Mouse (Mus musculus): ENCODE measurements around the gene Lmod3. TPM values are rescaled to one million over a fixed set of nuclear protein-coding genes. Genes with fewer than 3 reads are reported as not detected.
A peak's percentile ranks its signal among the peaks of the same experiment; 100 is the strongest.

Lmod3 gene
- polyA plus RNA-seq, 1 experiment from 2014 or later, result 0.31 TPM

DNA sequence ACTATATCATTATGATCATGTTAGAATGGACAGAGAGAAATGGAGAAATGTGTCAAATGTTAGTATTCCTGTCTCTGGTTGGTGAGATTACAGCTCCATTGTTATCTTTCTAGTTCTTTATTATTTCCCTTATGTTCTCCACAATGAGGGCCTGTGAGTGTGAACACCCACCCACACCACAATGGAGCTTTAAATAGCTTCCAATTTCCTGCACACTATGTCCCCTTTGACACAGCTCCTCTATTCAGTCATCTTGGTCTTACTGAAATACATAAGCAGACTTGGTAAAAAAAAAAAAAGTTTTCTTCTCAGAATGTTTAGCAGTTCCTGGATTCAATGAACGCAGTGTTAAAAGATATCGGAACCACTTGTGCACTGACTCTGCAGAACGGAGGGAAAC is 38.1 kb upstream of the Lmod3 start:
- peaks cover 58% of the 10 kb centered on the region for H3K36me3 ChIP-seq
- no peak overlapping the region for H3K27ac ChIP-seq
- H3K27me3 ChIP-seq, result no peaks in the 10 kb centered on the region
- ATAC-seq (ENCODE audit: low FRiP score), result no peak
- 0 out of 2 replicates have a peak, but pooled peaks cover 3% of the 10 kb centered on the region for H3K4me1 ChIP-seq
- no peak overlapping the region for H3K4me2 ChIP-seq (replicated peaks)
- WGBS, result 67% methylated on average over 3 of the region's 3 CpGs
- H3K9me3 ChIP-seq (replicated peaks), result no peaks in the 10 kb centered on the region
- no peak overlapping the region for H3K9ac ChIP-seq
- H3K4me3 ChIP-seq, result no peak overlapping the region

DNA sequence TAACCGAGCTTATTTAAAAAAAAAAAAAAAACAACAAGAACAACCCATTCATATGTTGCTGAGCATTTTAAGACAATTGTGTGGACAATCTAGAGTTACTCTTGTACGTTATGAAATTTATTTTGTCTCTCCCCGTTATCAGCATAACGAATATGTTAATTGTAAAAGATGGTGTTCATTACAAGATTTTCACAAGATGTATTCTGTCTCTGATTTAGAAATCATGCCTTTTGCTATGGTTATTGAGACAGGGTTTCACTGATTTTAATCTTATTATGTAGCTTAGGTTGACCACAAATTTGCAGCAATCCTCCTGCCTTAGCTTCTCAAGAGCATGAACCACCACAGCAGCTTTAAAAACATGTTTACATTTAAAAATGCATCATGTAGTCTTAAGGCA is 37.3 kb upstream of the Lmod3 start:
- no peaks in the 10 kb centered on the region for H3K27me3 ChIP-seq
- H3K27ac ChIP-seq, result no peak overlapping the region
- no peak overlapping the region for H3K9ac ChIP-seq
- H3K36me3 ChIP-seq, result peaks cover 50% of the 10 kb centered on the region
- ATAC-seq (ENCODE audit: low FRiP score), result no peak
- no peak overlapping the region for H3K4me3 ChIP-seq
- WGBS, result 95% methylated on average over 4 of the region's 4 CpGs
- no peak overlapping the region for H3K4me2 ChIP-seq (replicated peaks)
- H3K9me3 ChIP-seq (replicated peaks), result no peaks in the 10 kb centered on the region
- 0 out of 2 replicates have a peak, but pooled peaks cover 3% of the 10 kb centered on the region for H3K4me1 ChIP-seq

DNA sequence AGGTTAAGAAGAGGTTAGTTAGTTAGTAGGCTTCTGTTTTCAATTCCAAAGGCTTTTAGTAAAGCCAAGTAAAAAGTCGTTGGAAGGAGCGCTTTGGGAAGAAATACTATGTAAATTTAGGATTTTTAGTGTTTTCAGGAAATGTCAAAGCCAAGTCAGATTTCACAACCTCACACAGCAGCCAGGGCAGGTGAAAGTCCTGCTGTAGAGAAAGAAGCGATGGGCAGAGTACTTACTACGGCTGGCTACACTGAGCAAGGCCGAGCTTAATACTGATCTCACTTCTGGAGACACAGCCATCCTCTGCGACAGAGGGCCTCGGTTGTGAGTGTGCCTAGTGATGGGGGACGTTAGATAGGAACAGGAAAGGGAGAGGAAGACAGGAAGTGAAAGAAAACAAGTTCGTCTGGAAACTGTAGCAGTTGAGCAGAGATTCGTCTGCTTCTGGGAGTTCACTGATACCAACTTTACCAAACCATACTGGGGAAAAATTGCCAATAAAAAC is 36.8 kb upstream of the Lmod3 start:
- Histone ChIP-seq H3K4me1 (0 out of 2 replicates have a peak, but pooled peaks cover 3% of the 10 kb centered on the region), H3K4me2 (replicated peaks) (no peak overlapping the region), H3K4me3 (no peak overlapping the region), H3K27ac (no peak overlapping the region), H3K9ac (no peak overlapping the region), H3K9me3 (replicated peaks) (no peaks in the 10 kb centered on the region), H3K27me3 (no peaks in the 10 kb centered on the region), H3K36me3 (peaks cover 46% of the 10 kb centered on the region)
- WGBS, result 74% methylated on average over 10 of the region's 10 CpGs
- no peak for ATAC-seq (ENCODE audit: low FRiP score)

DNA sequence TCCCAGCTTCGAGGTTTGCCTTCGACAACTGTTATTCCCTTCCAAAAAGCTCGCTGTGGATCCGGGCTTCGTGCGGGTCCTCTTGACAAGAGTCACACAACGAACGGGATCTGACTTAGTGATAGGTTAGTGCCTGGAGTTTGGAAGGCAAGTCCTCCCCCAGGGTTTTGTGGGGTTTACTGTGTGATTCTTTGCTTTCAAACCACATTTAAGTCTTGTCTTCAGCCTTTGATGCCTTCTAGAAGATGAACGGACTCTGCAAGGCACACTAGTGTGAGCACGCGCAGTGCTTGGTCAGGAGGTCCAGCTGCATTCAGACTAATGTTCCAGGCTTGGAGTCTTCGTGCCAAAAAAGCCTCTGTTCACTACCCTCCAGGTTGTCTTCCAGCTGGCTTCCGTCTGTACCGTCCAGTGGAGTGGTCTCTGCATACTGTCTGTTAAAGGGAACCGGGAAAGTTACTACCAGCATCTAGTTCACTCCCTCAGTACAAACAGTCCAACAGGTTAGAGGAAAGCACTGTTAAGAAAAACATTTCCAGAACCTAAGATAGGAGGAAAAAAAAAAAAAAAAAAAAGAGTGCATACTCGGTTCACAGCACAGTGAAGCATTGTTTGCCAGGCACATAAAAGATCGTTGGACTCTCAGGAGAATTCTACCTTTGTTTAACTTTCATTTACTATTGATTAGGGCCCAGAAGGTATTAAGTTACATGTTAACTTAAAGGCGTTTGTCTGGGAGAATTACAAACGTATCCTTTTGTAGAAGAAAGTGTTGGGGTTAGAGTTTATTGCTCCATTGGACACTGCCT is 35.7 kb upstream of the Lmod3 start:
- ATAC-seq (ENCODE audit: low FRiP score), result no peak
- Histone ChIP-seq H3K27ac (no peak overlapping the region), H3K4me3 (no peak overlapping the region)

DNA sequence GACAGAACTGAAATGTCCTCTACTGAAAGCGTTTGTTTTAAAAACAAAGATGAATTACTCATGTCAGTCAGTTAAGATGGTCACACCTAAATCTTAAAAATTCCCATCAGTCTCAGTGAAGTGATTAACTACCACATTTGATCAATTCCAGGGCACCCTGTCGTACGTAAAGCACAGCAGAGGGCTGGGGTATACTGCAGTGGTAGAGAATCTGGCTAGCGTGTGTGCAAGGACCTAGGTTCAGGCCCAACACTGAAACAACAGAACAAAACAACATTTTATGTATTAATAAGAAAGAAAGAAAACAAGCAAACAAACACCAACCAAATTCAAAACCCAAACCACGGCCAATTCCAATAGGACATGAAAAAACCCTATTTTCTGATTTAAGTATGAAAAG is 33.8 kb upstream of the Lmod3 start:
- Histone ChIP-seq H3K4me1 (0 out of 2 replicates have a peak, but pooled peaks cover 3% of the 10 kb centered on the region), H3K9ac (no peak overlapping the region), H3K27ac (no peak overlapping the region), H3K36me3 (peaks cover 24% of the 10 kb centered on the region; the same call in 1 of the 2 replicates), H3K9me3 (replicated peaks) (no peaks in the 10 kb centered on the region), H3K4me2 (replicated peaks) (no peak overlapping the region), H3K27me3 (no peaks in the 10 kb centered on the region), H3K4me3 (no peak overlapping the region)
- WGBS, result 92% methylated on average over 5 of the region's 5 CpGs
- ATAC-seq (ENCODE audit: low FRiP score), result no peak

More for the DNA sequence above, 35.7 kb upstream of the Lmod3 start:
- Histone ChIP-seq H3K9ac (no peak overlapping the region), H3K27me3 (no peaks in the 10 kb centered on the region), H3K4me1 (0 out of 2 replicates have a peak, but pooled peaks cover 3% of the 10 kb centered on the region), H3K9me3 (replicated peaks) (no peaks in the 10 kb centered on the region), H3K4me2 (replicated peaks) (no peak overlapping the region), H3K36me3 (peaks cover 41% of the 10 kb centered on the region)
- WGBS, result 71% methylated on average over 19 of the region's 19 CpGs

DNA sequence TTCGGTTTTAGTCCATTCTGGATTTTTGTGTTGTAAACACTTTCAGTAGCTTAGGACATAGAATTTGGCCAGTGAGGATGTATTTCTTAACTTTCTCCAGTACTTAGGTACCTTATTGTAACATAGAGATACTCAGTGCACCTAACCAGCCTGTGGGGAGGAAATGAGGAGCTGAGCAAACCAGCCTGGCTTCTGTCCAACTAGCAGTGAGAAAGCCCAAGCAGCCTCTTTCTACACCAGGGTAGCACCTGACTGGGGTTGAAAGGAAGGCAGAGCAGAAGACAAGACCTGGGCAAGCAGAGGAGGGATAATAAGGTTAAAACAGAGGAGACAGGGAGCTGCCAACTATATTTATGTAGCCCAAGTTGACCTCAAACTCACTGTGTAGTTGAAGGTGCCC is 31.1 kb upstream of the Lmod3 start:
- Histone ChIP-seq H3K27ac (no peak overlapping the region), H3K4me1 (no peaks in the 10 kb centered on the region), H3K9me3 (replicated peaks) (no peaks in the 10 kb centered on the region), H3K4me3 (no peak overlapping the region), H3K9ac (no peak overlapping the region), H3K4me2 (replicated peaks) (no peak overlapping the region), H3K36me3 (peaks cover 18% of the 10 kb centered on the region; the same call in 1 of the 2 replicates), H3K27me3 (no peaks in the 10 kb centered on the region)
- 91% methylated on average over 1 of the region's 1 CpGs for WGBS
- ATAC-seq (ENCODE audit: low FRiP score), result no peak

DNA sequence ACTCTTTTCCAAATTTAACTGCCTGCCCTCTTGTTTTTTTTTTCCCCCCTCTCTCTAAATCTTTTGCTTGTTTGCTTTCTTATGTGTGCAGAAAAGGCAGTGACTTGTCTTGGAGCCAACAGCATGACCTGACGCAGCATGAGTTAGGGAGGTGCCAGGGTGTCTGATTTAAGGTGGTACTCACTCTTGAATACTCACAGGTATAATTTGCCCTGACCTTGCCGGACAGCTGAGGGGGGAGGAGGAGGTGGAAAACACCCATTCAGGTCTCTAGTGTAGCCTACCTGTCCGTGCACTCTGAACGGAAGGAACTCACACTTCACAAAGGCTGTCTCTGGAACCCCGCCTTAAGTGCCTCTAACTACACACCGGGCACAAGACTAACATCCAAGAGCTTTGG is 26.3 kb upstream of the Lmod3 start:
- Histone ChIP-seq H3K4me2 (replicated peaks) (no peak overlapping the region), H3K27ac (no peak overlapping the region), H3K4me1 (peaks cover 17% of the 10 kb centered on the region), H3K4me3 (no peak overlapping the region), H3K36me3 (no peaks in the 10 kb centered on the region), H3K27me3 (peaks cover 3% of the 10 kb centered on the region; the same call in 1 of the 2 replicates), H3K9me3 (replicated peaks) (no peaks in the 10 kb centered on the region), H3K9ac (no peak overlapping the region)
- 44% methylated on average over 6 of the region's 6 CpGs for WGBS
- ATAC-seq (ENCODE audit: low FRiP score), result no peak

DNA sequence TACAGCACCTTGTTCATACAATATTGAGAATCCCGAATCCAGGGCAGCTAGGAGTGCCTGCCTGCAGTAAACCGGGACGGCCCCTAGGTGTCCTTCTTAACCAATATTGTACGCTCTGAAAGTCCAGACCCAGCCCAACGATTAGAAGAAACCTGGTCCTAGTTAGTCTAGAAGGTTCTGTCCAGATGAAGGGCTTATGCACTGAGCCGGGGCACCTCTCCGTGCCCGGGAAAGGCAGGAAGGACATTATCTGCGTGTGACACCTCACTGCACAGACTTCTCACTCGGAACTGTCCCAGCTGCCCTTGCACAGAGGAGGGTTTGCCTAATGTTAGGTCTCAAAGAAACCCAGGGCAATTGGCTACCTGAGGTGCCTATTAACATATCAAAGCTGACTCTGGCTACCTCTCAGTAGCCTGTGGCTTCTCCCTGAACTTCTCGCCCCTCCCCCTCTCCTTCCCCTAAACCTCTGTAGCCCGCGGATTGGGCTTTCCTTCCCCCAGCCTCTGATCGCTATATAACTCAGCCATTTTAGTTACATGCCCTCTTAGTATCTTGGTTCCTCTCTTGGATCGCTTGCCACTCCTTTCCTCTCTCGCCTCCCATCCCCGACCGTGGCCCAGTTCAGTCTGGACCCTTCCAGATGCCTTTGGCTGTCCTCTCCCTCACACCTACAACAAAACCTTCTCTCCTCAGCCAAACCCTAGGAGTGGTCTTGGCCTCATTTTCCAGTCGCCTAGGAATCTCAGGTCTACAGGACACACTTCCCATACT is 25.6 kb upstream of the Lmod3 start:
- WGBS, result 3% methylated on average over 19 of the region's 19 CpGs
- H3K9me3 ChIP-seq (replicated peaks), result no peaks in the 10 kb centered on the region
- H3K27ac ChIP-seq, result no peak overlapping the region
- H3K27me3 ChIP-seq, result peaks cover 3% of the 10 kb centered on the region; the same call in 1 of the 2 replicates
- H3K4me3 ChIP-seq, result 0 out of 2 replicates have a peak overlapping the region, but pooled peaks have one; percentile 1
- peaks cover 17% of the 10 kb centered on the region for H3K4me1 ChIP-seq
- peak; percentile 60 for ATAC-seq (ENCODE audit: low FRiP score)
- peak overlapping the region; percentile 45 for H3K4me2 ChIP-seq (replicated peaks)
- H3K9ac ChIP-seq, result no peak overlapping the region
- H3K36me3 ChIP-seq, result no peaks in the 10 kb centered on the region

DNA sequence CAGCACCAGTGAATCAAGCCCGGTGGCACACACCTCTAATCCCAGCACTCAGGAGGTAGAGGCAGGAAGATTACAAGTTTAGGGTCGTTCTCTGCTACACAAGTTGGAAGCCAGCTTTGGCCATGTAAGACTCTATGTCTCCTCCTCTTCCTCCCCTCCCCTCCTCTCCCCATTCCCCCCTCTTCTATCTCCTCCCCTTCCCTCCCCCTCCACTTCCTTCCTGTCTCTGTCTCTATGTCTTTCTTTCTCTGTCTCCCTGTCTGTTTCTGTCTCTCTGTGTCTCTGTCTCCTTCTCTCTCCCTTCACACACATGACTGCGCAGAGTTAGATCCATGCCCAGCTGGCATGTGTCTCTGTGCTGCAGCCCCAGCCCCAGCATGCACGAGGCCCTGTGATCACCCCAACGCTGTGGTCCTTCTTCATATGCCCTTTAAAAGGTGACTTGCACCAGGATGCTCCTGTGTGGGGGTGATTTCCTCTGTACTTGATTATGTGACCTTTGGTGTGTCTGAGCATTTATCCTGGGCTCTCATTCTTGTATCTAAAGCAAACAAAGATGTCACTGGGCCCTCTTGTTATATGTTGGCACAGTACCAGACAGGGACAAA is 24.4 kb upstream of the Lmod3 start:
- ATAC-seq (ENCODE audit: low FRiP score), result no peak
- Histone ChIP-seq H3K4me3 (no peak overlapping the region), H3K27ac (no peak overlapping the region), H3K27me3 (peaks cover 3% of the 10 kb centered on the region; the same call in 1 of the 2 replicates), H3K9me3 (replicated peaks) (no peaks in the 10 kb centered on the region), H3K36me3 (no peaks in the 10 kb centered on the region), H3K4me1 (peaks cover 17% of the 10 kb centered on the region), H3K9ac (no peak overlapping the region), H3K4me2 (replicated peaks) (no peak overlapping the region)
- WGBS, result 71% methylated on average over 5 of the region's 5 CpGs

DNA sequence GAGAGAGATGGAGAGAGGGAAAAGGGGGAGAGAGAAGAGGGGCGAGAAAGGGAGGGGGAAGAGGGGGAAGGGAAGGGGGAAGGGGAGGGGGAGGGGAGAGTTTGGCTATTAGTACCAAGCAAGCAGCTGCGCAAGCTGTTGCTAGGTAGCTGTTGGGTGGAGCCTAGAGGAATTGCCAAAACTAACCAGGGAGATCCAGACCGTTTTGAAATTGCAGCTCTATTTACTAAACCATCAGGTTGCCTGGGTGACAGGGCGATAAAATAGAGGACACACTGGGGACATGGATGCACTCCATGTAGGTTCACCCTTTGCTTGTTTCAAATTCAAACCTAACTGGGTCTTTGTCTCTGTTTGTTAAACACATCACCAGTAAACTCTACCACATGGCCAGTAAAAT is 23.8 kb upstream of the Lmod3 start:
- Histone ChIP-seq H3K9ac (no peak overlapping the region), H3K36me3 (no peaks in the 10 kb centered on the region), H3K9me3 (replicated peaks) (no peaks in the 10 kb centered on the region), H3K4me2 (replicated peaks) (no peak overlapping the region), H3K4me1 (peaks cover 17% of the 10 kb centered on the region), H3K4me3 (no peak overlapping the region), H3K27ac (no peak overlapping the region), H3K27me3 (peaks cover 3% of the 10 kb centered on the region; the same call in 1 of the 2 replicates)
- 26% methylated on average over 4 of the region's 4 CpGs for WGBS
- no peak for ATAC-seq (ENCODE audit: low FRiP score)

DNA sequence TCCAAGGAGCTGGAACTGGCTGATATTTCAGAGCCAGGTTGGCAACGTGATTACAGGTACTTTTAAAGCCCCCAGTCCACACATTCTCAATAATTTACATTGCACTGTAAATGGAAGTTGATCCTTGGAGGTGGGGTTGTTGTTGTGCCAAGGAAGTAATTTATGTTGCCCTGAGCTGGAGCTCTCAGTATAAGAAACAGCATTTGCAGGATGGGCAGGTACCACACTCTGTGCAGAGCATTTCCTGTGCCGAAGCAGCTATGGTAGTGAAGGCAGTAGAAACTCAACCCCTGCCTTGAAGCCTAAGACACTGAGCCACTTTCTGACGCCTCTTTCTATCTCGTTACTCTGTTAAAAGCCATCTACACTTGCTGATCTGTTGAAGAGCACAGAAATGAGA is 23.2 kb upstream of the Lmod3 start:
- Histone ChIP-seq H3K4me3 (no peak overlapping the region), H3K27ac (no peak overlapping the region), H3K4me1 (peaks cover 17% of the 10 kb centered on the region), H3K9ac (no peak overlapping the region), H3K9me3 (replicated peaks) (no peaks in the 10 kb centered on the region), H3K36me3 (no peaks in the 10 kb centered on the region), H3K4me2 (replicated peaks) (no peak overlapping the region), H3K27me3 (peaks cover 3% of the 10 kb centered on the region; the same call in 1 of the 2 replicates)
- no peak for ATAC-seq (ENCODE audit: low FRiP score)
- 62% methylated on average over 4 of the region's 4 CpGs for WGBS

DNA sequence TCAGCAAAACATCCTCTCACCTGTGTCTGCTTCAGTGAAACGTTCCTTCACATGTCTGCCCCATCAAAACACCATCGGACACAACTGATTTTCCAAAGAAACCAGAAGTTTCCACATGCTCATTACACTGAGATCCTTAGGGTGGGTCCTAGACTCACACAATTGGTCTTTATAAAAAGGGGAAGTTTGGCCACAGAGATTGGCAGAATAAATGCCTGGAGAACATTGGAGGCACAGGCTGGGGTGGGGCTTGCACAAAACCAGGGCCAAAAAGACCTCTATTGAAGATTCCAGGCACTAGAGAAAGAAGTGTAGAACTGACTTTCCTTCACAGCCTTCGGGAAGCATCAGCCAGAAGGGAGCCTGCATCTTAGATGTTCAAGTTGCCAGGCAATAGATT is 21.2 kb upstream of the Lmod3 start:
- 82% methylated on average over 3 of the region's 3 CpGs for WGBS
- Histone ChIP-seq H3K27ac (no peak overlapping the region), H3K4me3 (no peak overlapping the region), H3K4me2 (replicated peaks) (no peak overlapping the region), H3K27me3 (peaks cover 3% of the 10 kb centered on the region; the same call in 1 of the 2 replicates), H3K9ac (no peak overlapping the region), H3K4me1 (peaks cover 17% of the 10 kb centered on the region), H3K9me3 (replicated peaks) (no peaks in the 10 kb centered on the region), H3K36me3 (no peaks in the 10 kb centered on the region)
- ATAC-seq (ENCODE audit: low FRiP score), result no peak

Data from hindbrain, embryonic 12.5 days (tissue).